Mouse (Mus musculus) thymus, adult 2 months (tissue): ENCODE measurements around the gene Atg4b.

Source experiments
- CTCF ChIP-seq: fragments of 200-500 bp; IDR thresholded peaks from 2 replicates; pipeline ENCODE4 v1.5.1; 2012; ENCODE audit warnings: mild to moderate bottlenecking, control low read depth, low read length, moderate library complexity, borderline replicate concordance; ENCODE audit not compliant: control insufficient read depth, poor library complexity, insufficient read depth; ENCODE audit errors: extremely low read depth
- POLR2A ChIP-seq: fragments of 200-500 bp; IDR thresholded peaks from 2 replicates; pipeline ENCODE4 v1.6.1; 2012; ENCODE audit warnings: mild to moderate bottlenecking, low read length, control low read depth, moderate library complexity; ENCODE audit not compliant: control insufficient read depth, poor library complexity, insufficient read depth; ENCODE audit errors: extremely low read depth

GRCm38 (mm10) chr1:93740671-93741070 lies 10.6 kb upstream of the Atg4b start:
- TF ChIP-seq CTCF (no peak), POLR2A (no peak)
